Mouse (Mus musculus): Measurements from ENCODE around the gene Slc6a20a.

Gene Slc6a20a

GRCm38 (mm10) chr9:123638231-123638630, 40.5 kb downstream of the Slc6a20a start:
- no peak for DNase-seq (ENCODE audit: low spot score in 2 of 2)

- DNase-seq (ENCODE audit: low spot score in 2 of 2), result no peak
Observed at GRCm38 (mm10) chr9:123636771-123637170, 41.9 kb downstream of the Slc6a20a start.

- no peak for DNase-seq (ENCODE audit: low spot score in 2 of 2)
Observed at GRCm38 (mm10) chr9:123632993-123633392, 45.7 kb downstream of the Slc6a20a start.

- DNase-seq (ENCODE audit: low spot score in 2 of 2), result no peak
Observed at GRCm38 (mm10) chr9:123632281-123632680, 46.4 kb downstream of the Slc6a20a start, which contains the start of gene Slc6a20b. TSS of gene Slc6a20b (minus strand) at chr9:123632565.

GRCm38 (mm10) chr9:123631666-123632065, 47.0 kb downstream of the Slc6a20a start:
- DNase-seq (ENCODE audit: low spot score in 2 of 2), result no peak

GRCm38 (mm10) chr9:123625821-123626220, 52.9 kb downstream of the Slc6a20a start:
- no peak for DNase-seq (ENCODE audit: low spot score in 2 of 2)

GRCm38 (mm10) chr9:123624741-123625140, 53.9 kb downstream of the Slc6a20a start:
- DNase-seq (ENCODE audit: low spot score in 2 of 2), result no peak

- no peak for DNase-seq (ENCODE audit: low spot score in 2 of 2)
Observed at GRCm38 (mm10) chr9:123620311-123621098, 58.2 kb downstream of the Slc6a20a start.

GRCm38 (mm10) chr9:123601529-123601928, 77.2 kb downstream of the Slc6a20a start:
- DNase-seq (ENCODE audit: low spot score in 2 of 2), result no peak

- no peak for DNase-seq (ENCODE audit: low spot score in 2 of 2)
Observed at GRCm38 (mm10) chr9:123597376-123597775, 81.3 kb downstream of the Slc6a20a start.

GRCm38 (mm10) chr9:123596910-123597309, 81.8 kb downstream of the Slc6a20a start:
- no peak for DNase-seq (ENCODE audit: low spot score in 2 of 2)

- DNase-seq (ENCODE audit: low spot score in 2 of 2), result no peak
Observed at GRCm38 (mm10) chr9:123595194-123595593, 83.5 kb downstream of the Slc6a20a start.

GRCm38 (mm10) chr9:123589240-123589910, 89.3 kb downstream of the Slc6a20a start:
- DNase-seq (ENCODE audit: low spot score in 2 of 2), result no peak
